Mouse (Mus musculus): ENCODE measurements at regions not wholly inside any gene's neighbourhood (a gene's known extent, or its start where the extent isn't known, plus 50 kb on each side); places are given as distances from the start of the nearest gene placed in this dataset.

DNA sequence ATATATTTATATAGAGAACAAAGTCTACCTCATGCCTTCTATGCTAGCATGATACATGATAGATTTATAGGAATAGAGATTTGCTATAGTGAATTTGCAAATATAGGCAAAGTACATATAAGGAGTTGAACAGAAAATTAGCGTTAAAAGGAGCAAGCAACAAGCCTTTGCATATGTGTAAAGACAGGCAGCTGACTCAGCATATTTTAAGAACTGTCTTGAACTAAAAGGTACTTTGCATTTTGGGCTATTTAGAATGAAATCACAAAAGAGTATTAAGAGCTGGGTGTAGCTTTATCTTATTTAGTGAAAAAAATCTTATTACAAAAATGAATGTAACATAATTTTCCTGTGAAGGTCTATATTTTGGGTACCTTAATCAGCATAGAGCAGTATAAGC lies 149.9 kb upstream of the Syt1 start:
- no peak for DNase-seq

- no peak for DNase-seq
These were observed 145.0 kb upstream of the Syt1 start for GRCm38 (mm10) chr10:109155768-109156167.

DNA sequence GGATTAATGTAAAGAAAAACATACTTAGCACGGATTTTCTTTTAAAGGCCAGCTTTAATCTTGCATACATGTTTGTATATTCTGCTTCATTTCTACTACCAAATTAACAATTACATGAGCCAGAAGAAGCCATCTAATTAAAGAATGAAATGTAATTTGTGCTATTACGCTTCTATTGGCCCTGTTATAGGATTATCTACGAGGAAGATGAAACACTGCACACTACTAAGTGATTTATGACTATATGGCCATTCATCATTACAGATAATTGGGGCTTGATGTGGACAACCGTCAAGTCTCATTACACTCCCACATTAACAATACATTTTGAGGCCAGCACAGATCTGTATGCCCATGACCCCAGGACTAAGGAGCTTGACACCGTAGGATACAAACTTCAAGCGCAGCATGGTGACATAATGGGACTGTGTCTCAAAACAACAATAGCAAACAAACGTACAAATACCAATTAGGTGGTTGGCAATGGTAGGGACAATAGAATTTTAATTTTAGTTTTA lies 129.7 kb upstream of the Syt1 start:
- DNase-seq, result no peak

GRCm38 (mm10) chr10:109136763-109137732 lies 126.3 kb upstream of the Syt1 start:
- DNase-seq, result no peak

GRCm38 (mm10) chr10:109134521-109134920 lies 123.7 kb upstream of the Syt1 start:
- no peak for DNase-seq

DNA sequence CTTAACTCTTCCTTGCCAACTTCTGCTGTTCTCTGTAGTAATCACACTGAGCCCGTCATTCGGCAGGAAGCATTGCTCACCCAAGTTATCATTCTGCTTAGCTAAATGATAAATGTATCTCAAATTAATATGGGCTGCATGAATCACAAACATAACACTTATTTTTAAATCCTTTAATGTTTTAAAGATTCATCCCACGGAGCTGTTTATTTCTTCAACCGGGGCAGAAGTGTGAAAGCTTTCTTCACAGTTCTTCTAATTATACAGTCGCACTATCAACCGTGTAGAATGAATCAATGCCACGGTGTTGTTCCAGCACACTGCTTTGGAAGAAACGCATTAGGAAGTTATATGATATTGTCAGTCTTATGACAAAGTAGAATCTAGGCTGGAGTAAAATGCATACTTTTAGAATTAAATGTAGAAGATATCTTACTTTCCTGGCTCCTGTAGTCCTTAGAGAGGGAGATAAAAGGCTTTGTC lies 121.3 kb upstream of the Syt1 start:
- DNase-seq, result no peak

DNA sequence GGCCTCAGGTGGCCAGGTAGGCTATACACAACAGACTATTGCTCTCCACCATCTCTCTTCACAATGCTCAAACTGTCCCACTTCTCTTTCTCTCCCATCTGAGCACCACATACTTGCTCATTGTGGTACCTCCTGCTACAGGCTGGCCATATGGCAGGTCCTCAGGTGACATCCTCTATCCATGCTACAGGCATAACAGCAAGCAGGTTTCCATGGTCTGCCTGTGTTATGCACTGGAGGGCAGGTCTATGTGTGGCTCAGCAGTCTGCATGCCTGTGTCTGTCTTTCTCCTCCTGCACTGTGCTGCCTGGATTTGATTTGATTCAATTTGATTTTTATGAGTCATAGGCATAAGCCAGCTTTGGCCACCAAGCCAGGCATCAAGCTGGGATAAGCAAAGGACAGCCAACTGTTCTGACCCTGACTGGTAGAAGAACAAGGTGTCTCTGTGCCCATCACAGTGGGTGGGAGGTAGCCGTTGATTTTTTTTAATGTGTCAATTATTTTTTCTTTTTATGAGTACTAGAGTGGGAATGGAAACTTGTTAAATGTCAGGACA lies 118.8 kb upstream of the Syt1 start:
- DNase-seq, result no peak

- DNase-seq, result no peak
These were observed 118.3 kb upstream of the Syt1 start for GRCm38 (mm10) chr10:109129068-109129467.

- no peak for DNase-seq
These were observed 115.9 kb upstream of the Syt1 start for GRCm38 (mm10) chr10:109126699-109127098.

GRCm38 (mm10) chr10:109117143-109117542 lies 106.4 kb upstream of the Syt1 start:
- no peak for DNase-seq

GRCm38 (mm10) chr10:109115013-109115627 lies 104.3 kb upstream of the Syt1 start:
- no peak for DNase-seq

- DNase-seq, result no peak
These were observed 95.0 kb upstream of the Syt1 start for GRCm38 (mm10) chr10:109105781-109106180.

- DNase-seq, result no peak
These were observed 81.4 kb upstream of the Syt1 start for GRCm38 (mm10) chr10:109092219-109092618.

DNA sequence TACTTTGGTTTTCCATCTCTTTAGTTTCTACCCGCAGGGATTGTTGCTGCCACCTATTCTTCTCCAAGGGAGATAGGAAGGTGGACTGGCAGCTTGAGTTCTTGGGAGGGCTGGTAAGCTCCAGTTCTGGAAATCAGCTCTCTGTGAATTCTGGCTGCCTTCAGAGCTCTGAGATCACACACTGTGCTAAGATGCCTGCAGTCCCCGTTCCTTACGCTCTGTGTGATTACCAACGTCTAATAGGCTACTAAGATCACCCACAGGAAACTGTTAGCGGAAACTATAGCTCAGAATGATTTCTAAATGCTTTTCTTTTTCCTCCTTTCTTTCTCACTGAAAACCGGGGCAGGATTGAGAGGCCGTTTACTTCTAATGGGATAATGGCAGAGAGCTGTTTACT lies 69.0 kb upstream of the Syt1 start:
- no peak for DNase-seq

GRCm38 (mm10) chr10:109074218-109074617 lies 63.4 kb upstream of the Syt1 start:
- peak; percentile 4 for DNase-seq

Small RNAs in the stretch of these regions (microRNA-seq; reads per million reads assigned to microRNA genes)
- 0 reads per million in 2 experiments for gene Gm44495
